Mouse (Mus musculus) heart, postnatal 10 days (tissue): ENCODE data around the gene Ms4a2. TPM values are rescaled to one million over a fixed set of nuclear protein-coding genes. Genes with fewer than 3 reads are reported as not detected.

Source experiments
- DNase-seq, 2 experiments: peaks; one replicate each; pipeline ENCODE4 v3.0.0; 2021
- intact Hi-C: fragments of 180-260 bp; cut with DNase I; formaldehyde crosslinking; loops from one replicate; pipeline ENCODE4 v1.15.1; 2025
- total RNA-seq, 2 experiments: library from RNA; stranded (reverse); gene quantifications; 2 replicates each; pipeline ENCODE4 v1.2.3; 2021

The Ms4a2 gene
- total RNA-seq = under 1 TPM in 1 of 2 experiments, not detected in 1; 0.47 TPM

DNA sequence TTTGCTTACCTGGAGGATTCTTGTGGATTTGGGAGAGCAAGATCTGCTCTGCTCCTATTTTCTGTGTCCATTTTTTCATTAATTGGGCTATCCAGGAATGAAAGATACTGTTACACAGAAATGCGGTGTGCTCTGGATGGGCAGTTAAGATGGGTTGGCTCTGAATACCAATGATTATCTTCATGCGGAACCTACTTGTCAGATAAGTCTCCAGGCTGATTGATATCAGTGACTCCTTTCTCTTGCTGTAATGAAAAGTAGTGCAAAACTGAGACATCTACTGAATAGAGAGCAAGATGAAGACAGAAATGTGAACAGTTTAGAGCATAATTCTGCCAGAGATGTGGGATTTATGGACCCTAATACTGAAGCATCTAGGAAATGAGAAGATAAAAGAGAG lies at the start of gene Ms4a2:
Ms4a2 (minus strand) TSS at position 169 of the 400 bp plus-strand sequence.
- intact Hi-C loops = no loop called here
- DNase-seq = no peak

DNA sequence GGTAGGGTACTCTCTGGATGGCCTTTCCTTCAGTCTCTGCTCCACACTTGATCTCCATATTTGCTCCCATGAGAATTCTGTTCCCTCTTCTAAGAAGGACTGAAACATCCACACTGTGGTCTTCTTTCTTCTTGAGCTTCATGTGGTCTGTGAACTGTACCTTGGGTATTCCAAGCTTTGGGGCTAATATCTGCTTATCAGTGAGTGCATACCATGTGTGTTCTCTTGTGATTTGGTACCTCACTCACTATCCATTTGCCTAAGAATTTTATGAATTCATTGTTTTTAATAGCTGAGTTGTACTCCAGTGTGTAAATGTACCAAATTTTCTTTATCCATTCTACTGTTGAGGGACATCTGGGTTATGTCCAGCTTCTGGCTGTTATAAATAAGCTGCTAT lies 38.0 kb upstream of the Ms4a2 start:
- DNase-seq = no peak
- intact Hi-C loops = no loop called here

DNA sequence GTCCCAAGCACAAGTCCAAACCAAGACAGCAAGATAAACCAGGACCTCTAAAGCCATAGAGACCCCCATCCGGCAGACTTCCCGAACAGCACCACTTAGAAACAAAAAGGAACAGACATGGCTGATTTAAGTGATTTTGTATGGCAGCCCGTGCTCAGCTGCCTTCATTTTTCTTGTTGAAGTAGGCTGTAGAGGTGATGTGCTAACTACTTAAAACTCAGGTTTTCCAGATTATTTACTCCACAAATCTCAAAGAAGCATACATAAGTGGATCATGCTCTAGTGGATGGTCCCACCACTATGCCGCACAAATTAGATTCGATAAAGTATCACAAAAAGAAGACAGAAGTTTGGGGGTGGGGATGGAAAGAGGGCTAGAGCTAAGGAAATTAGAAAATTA lies 36.9 kb upstream of the Ms4a2 start, which contains the start of gene Oosp2:
Oosp2 (minus strand) TSS at position 101 of the 400 bp plus-strand sequence.
- no peak for DNase-seq
- intact Hi-C loops = no loop called here

DNA sequence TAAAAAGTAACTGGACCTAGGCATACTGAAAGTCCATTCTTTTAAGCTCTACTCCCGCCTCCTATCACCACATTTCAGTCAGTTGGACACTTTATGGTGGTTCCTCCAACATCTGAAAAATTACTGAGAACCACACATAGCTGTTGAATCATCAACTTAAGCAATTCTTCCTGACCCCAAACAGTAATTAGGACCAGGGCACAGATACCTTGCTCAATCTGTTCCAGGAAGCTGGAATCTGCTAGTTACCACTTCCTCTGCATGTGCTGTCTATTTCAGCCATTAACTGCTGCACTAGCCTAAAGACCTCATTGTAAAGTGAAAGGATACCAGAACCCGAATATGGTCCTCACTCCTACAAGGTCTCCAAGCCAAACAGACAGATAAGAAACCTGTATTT lies 35.6 kb upstream of the Ms4a2 start:
- no peak for DNase-seq
- intact Hi-C loops = no loop called here

DNA sequence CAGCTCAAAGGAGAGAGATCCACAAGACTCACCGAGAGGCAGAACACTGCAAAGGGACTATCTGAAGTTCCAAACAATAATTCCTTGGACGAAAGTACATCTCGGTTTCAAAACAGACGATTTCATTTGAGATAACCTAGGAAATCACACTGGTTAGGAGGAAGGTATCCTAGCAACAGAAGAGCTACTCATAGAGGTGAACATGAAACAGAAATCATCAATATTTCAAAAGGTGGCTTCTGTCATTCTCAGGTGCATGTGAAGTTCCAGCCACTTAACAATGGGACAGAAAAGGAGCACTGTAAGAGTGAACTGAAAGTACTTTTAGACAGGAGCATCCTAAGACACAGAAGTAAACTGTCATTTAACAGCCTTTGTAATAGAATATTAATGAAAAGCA lies 26.0 kb upstream of the Ms4a2 start:
- no peak for DNase-seq
- intact Hi-C loops = no loop called here

DNA sequence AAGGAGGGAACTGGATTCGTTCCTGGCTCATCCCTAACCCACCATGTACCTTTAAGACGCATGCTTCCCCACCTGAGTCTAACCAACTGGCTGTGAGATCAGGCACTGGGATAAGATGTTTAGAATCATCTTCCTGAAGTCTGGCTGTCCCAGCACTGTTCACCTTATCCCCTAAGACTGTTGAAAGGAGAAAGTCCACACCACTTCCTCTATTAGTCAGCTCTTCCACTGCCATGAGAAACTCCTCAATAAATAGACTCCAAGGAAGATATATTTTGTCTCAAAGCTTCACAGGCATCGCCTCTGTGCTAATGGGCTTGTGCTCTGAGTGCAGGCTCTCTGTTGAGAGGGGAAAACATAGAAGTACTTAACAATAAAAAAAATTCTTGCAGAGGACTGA lies 22.6 kb upstream of the Ms4a2 start:
- DNase-seq = no peak
- intact Hi-C loops = no loop called here

DNA sequence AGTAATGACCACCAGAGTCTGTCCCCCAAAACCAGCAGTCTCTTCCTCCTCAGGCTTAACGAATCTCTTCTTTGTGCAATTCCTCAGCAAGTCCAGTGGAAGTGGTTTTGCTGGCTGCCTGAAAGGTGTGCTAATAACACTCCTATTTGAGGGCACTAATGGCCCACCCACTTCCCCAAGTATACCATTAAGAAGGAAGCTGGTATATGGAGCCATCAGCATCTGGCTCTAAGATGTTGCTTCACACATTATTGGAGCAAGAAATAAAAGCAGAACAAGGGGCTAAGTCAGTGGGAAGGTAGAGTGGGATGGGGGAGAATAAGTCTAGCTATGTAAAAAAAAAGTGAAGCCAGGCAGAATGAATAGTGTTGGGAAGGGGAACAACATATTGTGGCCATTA lies 17.2 kb upstream of the Ms4a2 start, which contains the start of gene Ms4a3:
Ms4a3 (minus strand) TSS at position 120 of the 400 bp plus-strand sequence.
- intact Hi-C loops = no loop called here
- no peak for DNase-seq

DNA sequence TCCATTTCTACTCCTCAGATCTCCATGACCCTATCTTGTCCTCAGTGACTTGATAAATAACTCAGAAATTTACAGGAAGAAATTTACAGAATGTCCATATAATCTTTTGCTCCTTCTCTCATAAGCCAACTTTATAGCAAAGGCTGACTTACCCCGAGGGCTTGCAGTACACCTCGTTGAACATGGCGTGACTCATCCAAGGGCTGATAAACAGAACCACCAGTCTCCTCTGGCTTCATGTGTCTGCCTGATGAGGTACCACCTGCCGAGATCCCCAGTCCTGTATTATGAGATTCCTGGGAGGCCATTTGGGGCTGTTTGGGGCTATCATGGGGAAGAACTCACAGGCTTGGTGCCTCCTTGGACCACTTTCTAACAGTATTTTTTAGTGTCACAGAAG lies 15.5 kb upstream of the Ms4a2 start:
- DNase-seq = no peak
- intact Hi-C loops = no loop called here

DNA sequence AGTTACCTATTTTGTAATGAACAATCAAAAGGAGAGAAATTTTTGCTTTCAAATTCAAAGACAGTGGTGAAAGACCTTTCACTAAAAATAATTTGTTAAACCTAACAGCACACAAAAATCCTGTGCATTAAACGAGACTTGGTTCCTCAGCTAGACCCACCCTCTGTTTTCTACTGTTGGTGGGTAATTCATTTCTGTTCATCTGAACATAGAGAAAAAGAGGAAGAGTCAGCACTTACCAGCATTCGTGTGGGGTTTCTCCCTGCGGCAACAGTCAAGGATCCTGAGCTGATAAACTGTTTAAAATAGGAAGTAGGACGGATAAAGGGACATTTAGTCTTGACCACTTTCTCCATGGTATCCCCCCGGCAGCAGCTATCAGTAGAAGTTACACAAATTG lies 12.1 kb upstream of the Ms4a2 start:
- intact Hi-C loops = no loop called here
- no peak for DNase-seq

DNA sequence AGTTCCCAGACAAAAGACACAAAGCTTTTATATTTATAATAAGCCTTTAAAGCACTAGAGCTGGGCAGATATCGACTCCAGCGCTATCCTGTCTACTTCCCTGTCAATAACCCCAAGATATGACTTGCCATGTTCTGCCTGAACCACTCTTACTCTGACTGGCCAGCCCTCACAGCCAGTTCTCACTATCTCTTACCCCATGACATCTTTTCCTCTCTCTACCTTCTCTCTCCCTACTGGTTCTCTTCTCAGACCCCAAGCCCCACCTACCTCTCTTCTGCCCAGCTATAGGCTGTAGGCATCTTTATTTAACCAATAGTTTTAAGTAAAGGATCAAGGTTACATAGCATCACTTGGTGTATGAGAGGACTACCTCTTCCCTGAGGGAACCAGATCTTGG lies 10.8 kb upstream of the Ms4a2 start:
- DNase-seq = no peak
- intact Hi-C loops = no loop called here

DNA sequence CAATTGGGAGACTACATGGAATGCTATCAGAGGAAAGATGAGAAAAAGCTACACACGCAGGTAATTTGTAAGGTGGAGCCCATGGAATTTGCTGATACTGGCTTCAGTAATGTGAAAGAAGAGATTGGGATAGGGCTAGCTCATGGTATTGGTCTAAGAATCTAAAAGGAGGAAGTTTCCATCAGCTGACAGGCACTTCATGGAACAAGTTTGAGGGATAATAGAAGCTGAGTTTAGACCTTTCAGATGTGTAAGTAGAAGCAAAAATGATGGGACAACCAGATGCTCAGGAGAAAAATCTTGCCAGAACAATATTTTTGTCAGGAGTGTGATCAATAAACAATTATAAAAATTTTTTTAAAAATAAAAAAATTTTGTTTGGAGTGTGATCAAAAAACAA lies 10.2 kb upstream of the Ms4a2 start:
- intact Hi-C loops = no loop called here
- no peak for DNase-seq

DNA sequence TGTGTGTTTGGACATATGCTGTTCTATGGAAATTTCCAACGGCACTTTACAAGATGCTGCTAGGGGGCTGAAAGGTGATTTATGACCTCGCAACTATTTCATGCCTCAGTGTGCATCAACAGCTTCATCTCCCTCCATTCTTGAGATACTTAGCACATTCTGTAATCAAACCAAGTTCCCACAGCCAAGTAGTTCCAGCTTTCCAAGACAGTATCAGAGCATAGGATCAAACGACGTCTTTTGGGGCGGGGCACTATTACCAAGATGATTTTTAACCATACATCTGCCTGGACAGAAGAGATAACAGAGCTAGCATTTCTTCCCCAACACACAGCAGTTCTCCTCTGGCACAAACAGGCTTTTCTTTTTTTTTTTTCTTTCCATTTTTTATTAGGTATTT lies 1.7 kb upstream of the Ms4a2 start:
- intact Hi-C loops = no loop called here
- no peak for DNase-seq

DNA sequence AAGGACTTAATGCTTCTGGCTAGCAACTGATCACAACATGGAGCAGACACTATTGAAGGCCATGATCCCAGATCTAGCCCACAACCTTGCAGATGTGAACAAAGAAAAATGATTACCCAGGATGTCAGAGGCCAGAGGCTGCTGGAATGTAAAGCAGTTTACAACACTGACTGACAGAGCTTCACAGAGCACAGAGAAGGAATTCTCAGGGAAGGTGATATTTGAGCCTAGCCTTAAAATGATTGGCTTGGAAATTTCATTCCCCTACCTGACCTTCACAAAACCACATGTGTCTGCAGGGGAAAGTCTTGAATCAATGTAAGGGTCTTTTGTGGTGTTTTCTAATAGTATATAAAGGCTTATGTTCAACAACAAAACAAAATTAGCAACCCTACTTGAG lies 1.3 kb upstream of the Ms4a2 start:
- no peak for DNase-seq
- intact Hi-C loops = no loop called here

DNA sequence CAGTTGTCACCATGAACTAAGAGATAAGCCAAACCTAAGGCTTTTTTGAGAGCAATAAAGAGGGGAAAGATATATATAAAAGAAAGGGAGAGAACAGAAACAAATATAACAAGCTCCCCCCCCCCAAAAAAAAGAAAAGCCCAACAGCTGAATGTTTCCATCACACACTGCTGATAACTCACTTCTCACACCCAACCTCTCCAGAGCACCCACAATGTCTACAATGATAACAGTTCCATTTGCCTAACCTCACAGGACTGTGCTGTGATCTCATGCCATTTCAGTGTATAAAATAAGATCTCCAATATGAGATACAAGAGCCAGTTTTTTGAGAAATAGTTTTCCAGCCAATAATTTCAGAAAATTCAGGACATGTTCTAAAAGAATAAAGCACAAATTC lies 5.5 kb downstream of the Ms4a2 start:
- no peak for DNase-seq
- intact Hi-C loops = no loop called here

DNA sequence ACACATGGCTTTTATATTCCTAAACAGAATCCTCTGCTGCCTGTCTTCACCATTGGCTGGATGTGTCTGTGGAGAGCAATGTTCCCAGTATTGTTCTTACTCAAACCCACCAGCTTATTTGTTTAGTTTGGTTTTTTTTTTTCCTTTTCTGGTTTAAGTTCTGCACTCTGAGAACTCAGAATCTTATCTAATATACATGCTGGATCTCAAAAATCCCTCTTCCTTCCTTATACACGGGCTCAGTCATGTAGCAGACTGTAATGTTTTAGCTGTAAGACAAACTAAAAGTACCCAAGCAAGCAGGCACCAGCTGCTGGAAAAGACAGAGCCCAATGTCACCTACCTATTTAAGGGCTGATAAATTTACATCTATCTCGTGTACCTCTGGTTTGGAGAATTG lies 8.7 kb downstream of the Ms4a2 start:
- DNase-seq = no peak
- intact Hi-C loops = loop anchor here (5.0 kb wide), 1 partner anchor 392 kb away; no protein-coding TSS in a partner anchor

DNA sequence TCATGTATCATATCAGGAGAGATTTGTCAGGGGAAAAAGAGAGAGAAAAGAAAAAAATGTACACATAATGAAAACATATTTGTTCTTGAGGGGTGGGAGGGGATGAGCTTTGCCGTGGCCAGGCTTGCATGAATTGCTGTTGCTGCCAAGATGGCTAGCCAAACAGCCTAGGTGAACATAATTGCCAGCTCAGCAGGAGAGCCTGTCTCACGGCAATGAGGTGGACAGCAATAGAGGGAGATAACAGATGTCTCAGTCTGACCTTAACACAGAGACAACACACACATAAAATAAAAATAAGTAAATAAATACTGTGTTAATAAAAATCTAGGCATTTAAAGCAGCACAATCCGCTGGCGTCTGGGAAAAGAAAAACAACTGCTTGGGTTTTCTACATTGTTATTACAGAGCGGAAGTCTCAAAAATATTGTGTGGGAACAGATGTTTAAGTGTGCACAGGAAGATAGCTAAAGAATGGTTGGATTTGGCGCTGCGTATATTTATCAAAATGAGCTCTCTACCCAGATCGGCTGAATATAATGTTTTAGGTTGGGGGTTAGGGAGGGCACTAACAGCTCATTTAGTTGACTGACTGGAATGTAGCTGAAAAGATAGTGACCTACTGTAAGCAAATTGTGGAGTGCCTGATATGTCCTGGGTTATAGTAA lies 9.6 kb downstream of the Ms4a2 start:
- intact Hi-C loops = loop anchor here (5.0 kb wide), 1 partner anchor 393 kb away; no protein-coding TSS in a partner anchor
- no peak for DNase-seq

DNA sequence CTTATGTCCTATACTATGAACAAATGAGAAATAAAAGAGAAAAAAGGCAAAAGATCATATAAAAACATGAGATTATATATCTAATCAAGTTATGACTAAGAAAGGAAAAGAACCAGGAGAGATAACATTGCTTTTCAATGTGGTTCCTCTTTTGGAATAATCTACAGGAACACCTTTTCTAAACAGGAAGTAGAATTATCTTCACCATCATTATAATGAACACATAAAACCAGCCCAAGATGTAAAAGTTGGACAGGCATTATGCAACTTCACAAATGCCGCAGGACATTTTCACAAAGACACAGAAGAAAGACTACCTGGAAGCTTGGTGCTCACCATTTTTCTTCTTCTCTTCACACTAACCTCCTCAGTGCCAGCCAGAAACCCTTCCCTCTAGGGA lies 10.4 kb downstream of the Ms4a2 start:
- intact Hi-C loops = loop anchor here (5.0 kb wide), 1 partner anchor 394 kb away; no protein-coding TSS in a partner anchor
- DNase-seq = no peak

DNA sequence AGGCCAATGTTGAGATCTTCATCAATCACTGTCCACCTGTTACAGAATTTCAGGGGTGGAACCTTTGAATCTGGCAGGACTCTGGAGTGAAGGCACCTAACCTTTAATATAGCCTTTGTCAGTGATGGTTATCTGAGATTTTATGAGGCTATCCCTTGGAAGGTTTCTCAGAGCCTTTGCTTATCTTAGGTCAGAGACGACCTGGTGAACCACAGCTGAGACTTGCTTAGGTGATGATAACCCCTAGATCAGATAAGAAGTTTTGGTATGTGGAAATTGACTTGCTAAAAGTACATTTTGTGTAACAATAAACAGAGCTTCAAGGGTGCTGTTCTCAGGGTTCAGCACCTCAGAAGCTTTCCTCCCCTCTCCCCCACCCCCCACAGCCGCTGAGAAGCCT lies 11.2 kb downstream of the Ms4a2 start:
- intact Hi-C loops = loop anchor here (1.0 to 5.0 kb wide), 2 partner anchors 156 to 395 kb away; no protein-coding TSS in a partner anchor
- no peak for DNase-seq

DNA sequence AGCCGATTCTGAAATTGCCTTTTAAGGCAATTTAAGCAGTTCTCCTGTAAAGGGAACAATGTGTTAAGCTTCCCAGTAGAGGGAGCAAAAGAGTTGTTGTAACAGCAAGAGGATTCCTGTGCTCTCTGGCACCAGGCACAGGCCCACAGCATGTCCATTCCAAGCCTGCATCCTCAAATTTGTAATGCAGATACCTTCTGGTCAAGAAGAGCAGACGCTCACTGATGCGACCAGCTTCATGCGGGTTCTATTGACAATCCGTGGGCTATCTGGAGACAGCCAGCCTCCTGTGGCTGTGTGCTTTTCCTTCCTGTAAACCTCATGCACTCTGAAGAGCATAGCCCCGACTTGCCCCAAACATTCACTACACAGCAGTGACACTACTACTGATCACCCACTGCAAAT lies 12.0 kb downstream of the Ms4a2 start:
- intact Hi-C loops = loop anchor here (5.0 kb wide), 1 partner anchor 396 kb away; no protein-coding TSS in a partner anchor
- peak; percentile 17 to 43 for DNase-seq

DNA sequence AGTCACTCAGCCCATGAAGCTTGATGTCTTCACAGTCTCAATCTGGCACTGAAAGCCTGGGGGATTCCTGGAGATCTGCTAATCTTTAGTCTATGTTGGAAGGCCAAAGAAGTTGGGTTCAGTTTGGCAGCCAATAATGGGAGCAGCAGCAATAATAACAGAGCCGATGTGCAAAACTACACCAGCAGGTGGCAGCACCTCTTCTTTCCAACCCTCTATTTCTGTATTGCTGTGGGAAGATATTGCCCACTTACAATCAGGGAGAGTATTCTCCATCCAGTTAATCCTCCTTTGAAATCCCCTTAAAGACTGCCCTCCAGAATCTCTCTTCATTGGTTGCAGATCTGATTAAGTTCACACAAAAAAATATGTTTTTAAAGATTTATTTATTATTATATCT lies 15.3 kb downstream of the Ms4a2 start:
- intact Hi-C loops = no loop called here
- DNase-seq = peak; percentile 19 to 50

DNA sequence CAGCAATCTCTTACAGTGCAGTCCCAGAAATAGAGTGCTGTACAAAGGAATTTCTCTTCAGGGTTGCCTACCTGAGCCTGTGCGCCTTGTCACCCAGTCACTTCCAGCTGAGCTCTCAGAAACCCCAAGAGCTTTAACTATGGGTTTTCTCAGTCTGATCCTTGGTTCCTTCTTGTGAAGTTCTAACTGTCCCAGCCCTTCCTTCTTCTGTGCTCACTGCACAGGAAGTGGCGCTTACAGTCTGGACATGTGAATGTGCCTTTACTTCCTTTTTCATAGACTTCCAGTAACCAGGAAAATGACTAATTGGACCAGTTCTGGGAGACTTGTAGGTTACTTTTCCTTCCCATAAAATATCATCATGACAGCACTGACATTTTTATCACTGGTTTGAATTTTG lies 18.9 kb downstream of the Ms4a2 start, which contains the start of gene Ms4a6d:
Ms4a6d (minus strand) TSS at position 247 of the 400 bp plus-strand sequence.
- intact Hi-C loops = loop anchor here (5.0 kb wide), 1 partner anchor 252 kb away; no protein-coding TSS in a partner anchor
- no peak for DNase-seq

DNA sequence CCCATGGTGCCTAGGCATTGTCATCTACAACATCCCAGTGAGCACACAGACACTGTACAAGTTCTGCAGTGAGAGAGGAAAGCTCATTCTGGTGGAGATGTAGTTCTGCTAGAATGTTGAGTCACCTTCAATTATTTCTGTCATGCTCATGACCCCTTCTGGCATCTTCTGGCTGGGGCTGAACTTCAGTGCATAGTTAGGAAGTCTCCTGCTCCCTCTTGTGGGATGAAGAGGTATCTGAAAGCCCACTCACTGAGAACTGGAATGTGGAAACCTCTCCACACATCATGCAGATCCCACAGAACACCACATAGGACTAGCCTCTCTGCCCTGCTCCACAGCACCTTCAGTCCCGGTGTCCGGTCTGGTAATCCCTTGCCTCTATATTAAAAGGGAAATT lies 21.5 kb downstream of the Ms4a2 start:
- intact Hi-C loops = loop anchor here (5.0 kb wide), 1 partner anchor 250 kb away; no protein-coding TSS in a partner anchor
- peak; percentile 49 to 51 for DNase-seq
